Mouse (Mus musculus): ENCODE data around the gene Evx1. TPM values are rescaled to one million over a fixed set of nuclear protein-coding genes. Genes with fewer than 3 reads are reported as not detected.

Evx1 gene
- polyA plus RNA-seq, 1 experiment from 2014 or later = 4.1 TPM

- Histone ChIP-seq H3K4me1 (no peaks in the 10 kb centered on the region), H3K9me3 (no peaks in the 10 kb centered on the region), H3K36me3 (no peaks in the 10 kb centered on the region), H3K9ac (no peak overlapping the region), H3K27me3 (replicated peaks) (peaks cover 99% of the 10 kb centered on the region), H3K4me2 (replicated peaks) (no peak overlapping the region), H3K27ac (no peak overlapping the region), H3K4me3 (no peak overlapping the region)
- no peak for ATAC-seq (ENCODE audit: low FRiP score, low read depth)
- WGBS = 3% methylated on average over 21 of the region's 22 CpGs
Measured at GRCm38 (mm10) chr6:52272766-52273655, 40.3 kb upstream of the Evx1 start.

DNA sequence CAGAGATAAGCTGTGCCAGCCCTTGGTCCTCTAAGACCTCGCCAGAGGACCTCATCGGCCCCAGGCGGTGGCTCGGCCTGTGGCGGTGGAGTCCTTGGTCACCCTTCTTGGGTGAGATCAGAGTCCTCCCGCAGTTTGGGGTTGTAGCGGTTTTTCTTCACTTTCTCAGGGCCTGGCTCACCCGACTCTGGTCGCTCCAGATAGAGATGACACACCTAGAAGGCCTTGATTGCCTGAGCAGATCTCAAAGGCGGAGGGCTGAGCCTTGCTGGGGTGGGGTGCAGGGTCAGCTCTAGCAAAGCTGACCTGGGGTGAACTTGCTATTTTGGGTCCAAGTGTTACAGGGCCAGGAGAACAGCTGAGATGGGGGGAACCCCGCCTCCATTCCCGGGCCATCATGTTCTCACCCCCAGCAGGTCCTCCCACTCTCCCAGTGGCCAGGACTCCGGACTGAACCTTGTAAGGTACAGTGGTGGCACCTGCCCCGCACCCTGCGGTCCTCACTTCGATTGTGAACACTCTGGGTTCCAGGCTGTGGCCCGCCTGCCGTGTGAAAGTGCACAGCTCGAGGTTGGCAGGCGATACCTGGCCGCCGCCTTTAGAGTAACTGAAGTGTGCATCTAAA is 39.5 kb upstream of the Evx1 start:
- WGBS = 2% methylated on average over 22 of the region's 22 CpGs
- Histone ChIP-seq H3K9ac (no peak overlapping the region), H3K9me3 (no peaks in the 10 kb centered on the region)

GRCm38 (mm10) chr6:52274576-52274975 is 38.7 kb upstream of the Evx1 start:
- Histone ChIP-seq H3K9ac (no peak overlapping the region), H3K4me2 (replicated peaks) (no peak overlapping the region), H3K36me3 (no peaks in the 10 kb centered on the region), H3K4me1 (no peaks in the 10 kb centered on the region), H3K4me3 (no peak overlapping the region), H3K27me3 (replicated peaks) (peaks cover 90% of the 10 kb centered on the region), H3K27ac (no peak overlapping the region), H3K9me3 (no peaks in the 10 kb centered on the region)
- WGBS = 2% methylated on average over 11 of the region's 11 CpGs
- no peak for ATAC-seq (ENCODE audit: low FRiP score, low read depth)

More for the DNA sequence above, 39.5 kb upstream of the Evx1 start:
- Histone ChIP-seq H3K4me3 (no peak overlapping the region), H3K27ac (no peak overlapping the region), H3K4me2 (replicated peaks) (no peak overlapping the region), H3K36me3 (no peaks in the 10 kb centered on the region), H3K27me3 (replicated peaks) (peaks cover 94% of the 10 kb centered on the region), H3K4me1 (no peaks in the 10 kb centered on the region)
- no peak for ATAC-seq (ENCODE audit: low FRiP score, low read depth)

- H3K9me3 ChIP-seq = no peaks in the 10 kb centered on the region
- 7% methylated on average over 8 of the region's 8 CpGs for WGBS
- no peak for ATAC-seq (ENCODE audit: low FRiP score, low read depth)
- no peaks in the 10 kb centered on the region for H3K36me3 ChIP-seq
- H3K4me1 ChIP-seq = no peaks in the 10 kb centered on the region
- H3K9ac ChIP-seq = no peak overlapping the region
- H3K27ac ChIP-seq = no peak overlapping the region
- H3K4me3 ChIP-seq = no peak overlapping the region
- H3K27me3 ChIP-seq (replicated peaks) = peaks cover 84% of the 10 kb centered on the region
- no peak overlapping the region for H3K4me2 ChIP-seq (replicated peaks)
Measured at GRCm38 (mm10) chr6:52275563-52276280, 37.6 kb upstream of the Evx1 start.

DNA sequence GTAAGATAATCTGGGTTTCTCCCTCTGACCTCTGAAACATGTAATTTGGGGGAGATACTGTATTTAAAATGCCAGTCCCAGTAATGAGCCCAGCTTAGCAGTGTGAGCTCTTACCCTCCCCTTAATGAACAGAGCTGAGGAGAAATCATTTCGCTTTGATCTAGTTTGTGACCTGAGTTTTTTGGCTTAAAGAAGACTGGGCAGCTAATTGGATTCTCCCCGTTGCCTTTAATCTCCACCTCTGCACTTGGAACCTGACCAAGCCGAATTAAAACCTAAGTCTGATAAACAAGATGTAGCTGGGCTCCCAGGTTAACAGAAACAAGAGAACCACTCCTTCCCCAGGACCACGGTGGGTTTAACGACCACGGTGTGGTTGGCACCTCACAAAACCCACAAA is 36.9 kb upstream of the Evx1 start:
- Histone ChIP-seq H3K4me1 (no peaks in the 10 kb centered on the region), H3K4me3 (no peak overlapping the region), H3K36me3 (no peaks in the 10 kb centered on the region), H3K27me3 (replicated peaks) (peaks cover 83% of the 10 kb centered on the region), H3K9me3 (no peaks in the 10 kb centered on the region), H3K4me2 (replicated peaks) (no peak overlapping the region), H3K9ac (no peak overlapping the region), H3K27ac (no peak overlapping the region)
- no peak for ATAC-seq (ENCODE audit: low FRiP score, low read depth)
- 2% methylated on average over 6 of the region's 6 CpGs for WGBS

GRCm38 (mm10) chr6:52276920-52277319 is 36.4 kb upstream of the Evx1 start:
- Histone ChIP-seq H3K27ac (no peak overlapping the region), H3K4me2 (replicated peaks) (no peak overlapping the region), H3K4me3 (no peak overlapping the region), H3K9me3 (no peaks in the 10 kb centered on the region), H3K4me1 (no peaks in the 10 kb centered on the region), H3K36me3 (no peaks in the 10 kb centered on the region), H3K9ac (no peak overlapping the region), H3K27me3 (replicated peaks) (peaks cover 82% of the 10 kb centered on the region)
- ATAC-seq (ENCODE audit: low FRiP score, low read depth) = no peak
- 4% methylated on average over 5 of the region's 5 CpGs for WGBS

- Histone ChIP-seq H3K4me1 (no peaks in the 10 kb centered on the region), H3K9ac (peak overlapping the region; percentile 26; the same call in 1 of the 2 replicates), H3K27me3 (replicated peaks) (peaks cover 49% of the 10 kb centered on the region), H3K27ac (no peak overlapping the region), H3K36me3 (no peaks in the 10 kb centered on the region), H3K4me2 (replicated peaks) (no peak overlapping the region), H3K9me3 (no peaks in the 10 kb centered on the region), H3K4me3 (no peak overlapping the region)
- 44% methylated on average over 12 of the region's 12 CpGs for WGBS
- ATAC-seq (ENCODE audit: low FRiP score, low read depth) = no peak
Measured at GRCm38 (mm10) chr6:52281084-52281483, 32.2 kb upstream of the Evx1 start.

- Histone ChIP-seq H3K4me3 (no peak overlapping the region), H3K4me1 (no peaks in the 10 kb centered on the region), H3K9me3 (no peaks in the 10 kb centered on the region), H3K9ac (no peak overlapping the region), H3K27me3 (replicated peaks) (peaks cover 36% of the 10 kb centered on the region), H3K36me3 (no peaks in the 10 kb centered on the region), H3K27ac (no peak overlapping the region), H3K4me2 (replicated peaks) (no peak overlapping the region)
- WGBS = 84% methylated on average over 5 of the region's 5 CpGs
- ATAC-seq (ENCODE audit: low FRiP score, low read depth) = no peak
Measured at GRCm38 (mm10) chr6:52283896-52284295, 29.4 kb upstream of the Evx1 start.

- Histone ChIP-seq H3K4me1 (peaks cover 6% of the 10 kb centered on the region; the same call in 1 of the 2 replicates), H3K36me3 (no peaks in the 10 kb centered on the region), H3K27ac (no peak overlapping the region), H3K27me3 (replicated peaks) (peaks cover 68% of the 10 kb centered on the region), H3K9ac (no peak overlapping the region), H3K4me2 (replicated peaks) (no peak overlapping the region), H3K4me3 (no peak overlapping the region), H3K9me3 (no peaks in the 10 kb centered on the region)
- WGBS = 19% methylated on average over 12 of the region's 12 CpGs
- no peak for ATAC-seq (ENCODE audit: low FRiP score, low read depth)
Measured at GRCm38 (mm10) chr6:52290186-52290585, 23.1 kb upstream of the Evx1 start.

DNA sequence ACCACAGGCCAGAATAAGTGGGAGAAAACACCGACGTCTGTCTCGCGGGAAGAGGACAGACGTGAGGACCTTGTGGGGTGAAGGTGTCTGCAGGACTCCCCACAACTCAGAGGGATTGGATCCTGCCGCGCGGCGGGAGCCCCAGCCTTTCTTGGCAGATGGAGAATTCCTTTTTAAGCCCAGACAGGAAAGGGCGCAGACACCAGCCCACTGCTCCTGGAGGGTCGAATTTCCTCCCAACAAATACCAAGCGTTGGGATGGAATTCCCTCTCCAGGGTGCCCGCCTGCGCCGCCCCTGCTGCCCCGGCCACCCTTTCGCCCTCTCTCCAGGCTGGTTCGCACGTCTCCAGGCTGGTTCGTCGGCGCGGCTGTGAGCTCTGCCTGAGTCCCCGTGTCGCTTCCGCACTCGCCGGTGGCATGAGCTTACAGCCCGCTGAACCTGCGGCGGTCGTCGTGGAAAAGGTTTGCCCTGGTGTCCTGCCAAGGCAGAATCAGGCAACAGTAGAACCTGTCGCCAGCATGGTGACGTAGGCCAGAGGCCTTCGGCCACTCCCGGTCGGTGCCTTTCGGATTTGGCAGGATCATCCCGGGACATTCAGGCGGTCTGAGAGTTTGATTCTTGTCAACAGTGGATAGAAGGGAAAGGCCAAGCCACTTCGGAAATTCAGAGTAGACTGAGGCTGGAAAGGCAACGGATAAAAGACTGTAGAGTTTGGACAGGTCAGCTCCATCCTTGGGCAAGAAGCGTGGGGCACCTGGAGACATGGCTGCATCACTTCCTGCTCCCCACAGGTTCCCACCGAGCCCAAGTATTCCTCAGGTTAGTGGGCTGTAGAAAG is 22.1 kb upstream of the Evx1 start:
- no peak overlapping the region for H3K9ac ChIP-seq
- H3K9me3 ChIP-seq = no peaks in the 10 kb centered on the region
- no peak overlapping the region for H3K27ac ChIP-seq
- no peak for ATAC-seq (ENCODE audit: low FRiP score, low read depth)
- H3K4me3 ChIP-seq = peak overlapping the region; percentile 18; the same call in 1 of the 2 replicates
- no peaks in the 10 kb centered on the region for H3K36me3 ChIP-seq
- peak overlapping the region; percentile 50 for H3K4me2 ChIP-seq (replicated peaks)
- peaks cover 73% of the 10 kb centered on the region for H3K27me3 ChIP-seq (replicated peaks)
- 2% methylated on average over 45 of the region's 45 CpGs for WGBS
- peaks cover 6% of the 10 kb centered on the region; the same call in 1 of the 2 replicates for H3K4me1 ChIP-seq

DNA sequence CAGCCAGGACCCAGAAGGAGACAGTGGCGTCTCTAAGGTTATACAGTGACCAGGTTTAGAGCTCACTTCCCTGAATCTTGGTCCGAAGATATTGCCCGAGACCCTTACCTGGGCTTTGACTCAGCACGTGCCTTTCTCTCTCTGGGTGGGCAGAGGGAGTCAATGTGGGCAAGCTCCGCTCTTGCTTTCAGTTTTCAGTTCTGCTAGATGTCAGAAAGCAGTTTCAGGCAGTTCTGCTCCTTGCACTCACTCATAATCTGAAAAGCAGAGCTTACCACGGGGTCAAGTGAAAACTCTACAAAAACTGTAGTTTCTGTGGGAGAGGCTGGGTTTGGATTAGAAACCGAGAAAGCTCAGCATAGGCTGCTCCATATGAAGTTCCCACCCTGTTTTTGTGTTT is 21.0 kb upstream of the Evx1 start:
- H3K4me2 ChIP-seq (replicated peaks) = no peak overlapping the region
- ATAC-seq (ENCODE audit: low FRiP score, low read depth) = no peak
- WGBS = 66% methylated on average over 7 of the region's 7 CpGs

More for the DNA sequence above, 21.0 kb upstream of the Evx1 start:
- Histone ChIP-seq H3K4me3 (no peak overlapping the region), H3K27me3 (replicated peaks) (peaks cover 79% of the 10 kb centered on the region), H3K27ac (no peak overlapping the region), H3K4me1 (peaks cover 6% of the 10 kb centered on the region; the same call in 1 of the 2 replicates), H3K36me3 (no peaks in the 10 kb centered on the region), H3K9ac (no peak overlapping the region), H3K9me3 (no peaks in the 10 kb centered on the region)

All from neural tube, embryonic 12.5 days (tissue).